Mouse (Mus musculus): ENCODE data around the gene Ip6k3. TPM values are rescaled to one million over a fixed set of nuclear protein-coding genes. Genes with fewer than 3 reads are reported as not detected.
A peak's percentile ranks its signal among the peaks of the same experiment; 100 is the strongest.

Gene Ip6k3
- under 1 TPM; 0.15 to 0.20 TPM for total RNA-seq (2021)
- long read RNA-seq, experiment 1 = 0 reads
- long read RNA-seq, experiment 2 = 0 reads

GRCm38 (mm10) chr17:27167545-27167944 is at the start of gene Ip6k3:
Gene Ip6k3, minus strand, starts transcription at chr17:27167795.
- TF ChIP-seq CTCF (conservative IDR thresholded peaks at IDR 0.05) = no peak
- Histone ChIP-seq H3K4me3 (no peak within 1 kb of the TSS), H3K27ac (no peak within 1 kb of the TSS)
- DNase-seq (ENCODE audit: low spot score in 2 of 2) = no peak

GRCm38 (mm10) chr17:27212768-27213525 is 45.4 kb upstream of the Ip6k3 start:
- DNase-seq (ENCODE audit: low spot score in 2 of 2) = peak in 1 of 2 experiments; percentile 60
- Histone ChIP-seq H3K4me3 (no peak overlapping the region), H3K27ac (no peak overlapping the region)
- TF ChIP-seq CTCF (conservative IDR thresholded peaks at IDR 0.05) = peak; percentile 77

GRCm38 (mm10) chr17:27212006-27212405 is 44.4 kb upstream of the Ip6k3 start:
- TF ChIP-seq CTCF (conservative IDR thresholded peaks at IDR 0.05) = no peak
- no peak for DNase-seq (ENCODE audit: low spot score in 2 of 2)
- Histone ChIP-seq H3K27ac (no peak overlapping the region), H3K4me3 (no peak overlapping the region)

DNA sequence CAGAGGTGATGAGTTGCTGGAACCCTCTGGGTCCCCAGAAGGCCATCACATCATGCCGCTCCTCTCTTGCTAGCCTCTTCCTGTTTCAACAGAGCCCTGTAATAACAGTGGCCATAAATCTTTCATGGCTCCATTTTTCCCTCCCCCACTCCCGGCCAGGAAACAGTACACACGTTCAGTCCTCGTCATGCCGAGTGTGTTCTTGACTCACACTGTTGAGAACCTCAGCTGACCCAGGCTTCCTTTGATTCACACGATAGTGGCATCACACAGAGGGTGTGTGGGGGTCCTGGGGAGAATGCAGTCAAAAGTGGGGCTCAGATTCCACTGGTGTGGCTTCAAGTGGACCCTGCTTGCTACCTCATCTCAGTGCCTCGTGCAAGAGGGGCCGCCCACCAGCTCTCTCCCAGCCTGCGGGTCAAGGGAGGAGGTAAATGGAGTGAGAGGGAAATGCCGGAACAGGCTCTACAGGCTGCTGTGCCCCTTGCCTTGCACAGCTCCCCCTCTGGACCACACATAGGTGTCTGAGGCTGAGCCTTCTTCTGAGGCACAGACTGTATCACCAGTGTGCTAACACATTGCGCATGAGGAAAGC is 39.6 kb upstream of the Ip6k3 start:
- Histone ChIP-seq H3K27ac (no peak overlapping the region), H3K4me3 (no peak overlapping the region)
- DNase-seq (ENCODE audit: low spot score in 2 of 2) = no peak
- no peak for TF ChIP-seq CTCF (conservative IDR thresholded peaks at IDR 0.05)

GRCm38 (mm10) chr17:27204075-27204909 is 36.7 kb upstream of the Ip6k3 start, which contains the start of gene Lemd2:
Gene Lemd2, minus strand, starts transcription at chr17:27204469.
- Histone ChIP-seq H3K27ac (peak within 1 kb of the TSS; percentile 91), H3K4me3 (peak within 1 kb of the TSS; percentile 82)
- DNase-seq (ENCODE audit: low spot score in 2 of 2) = peak; percentile 95 to 96
- 0 out of 2 replicates have a peak, but pooled peaks have one; percentile 17 for TF ChIP-seq CTCF (conservative IDR thresholded peaks at IDR 0.05)

DNA sequence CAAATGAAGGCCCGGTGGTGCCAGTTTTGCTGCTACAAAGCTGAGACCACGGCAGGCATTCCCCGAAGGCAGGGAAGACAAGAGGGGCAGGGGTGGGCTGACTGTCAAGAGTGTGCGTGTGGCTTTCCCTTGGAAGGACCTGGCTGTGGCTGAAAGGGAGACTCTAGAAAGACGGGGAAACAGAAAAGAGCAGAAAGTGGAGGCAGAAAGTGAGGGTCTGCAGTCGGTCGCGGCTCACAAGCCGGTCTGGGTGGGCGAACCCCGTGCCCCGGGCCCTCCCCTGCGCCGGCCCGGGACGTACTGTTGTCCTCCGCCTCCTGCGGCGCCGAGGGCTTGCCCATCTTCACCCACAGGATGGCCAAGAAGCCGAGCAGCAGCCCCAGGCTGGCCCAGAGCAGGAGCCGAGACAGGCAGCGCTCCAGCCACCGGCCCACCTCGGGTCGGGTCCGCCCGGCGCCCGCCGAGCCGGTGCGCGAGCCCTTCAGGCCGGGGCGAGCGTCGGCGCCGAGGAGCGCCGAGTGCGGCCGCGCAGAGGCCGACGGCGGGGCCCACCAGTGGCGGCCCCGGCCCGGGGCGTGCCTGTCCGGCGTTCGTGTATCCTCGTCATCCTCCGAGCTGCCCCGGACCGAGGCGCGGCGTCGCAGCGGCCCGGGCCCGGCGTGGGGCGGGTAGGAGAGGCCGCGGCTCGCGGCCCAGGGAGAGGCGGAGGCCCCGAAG is 35.9 kb upstream of the Ip6k3 start:
- H3K4me3 ChIP-seq = peak overlapping the region; percentile 82
- TF ChIP-seq CTCF (conservative IDR thresholded peaks at IDR 0.05) = no peak
- H3K27ac ChIP-seq = peak overlapping the region; percentile 91
- DNase-seq (ENCODE audit: low spot score in 2 of 2) = peak in 1 of 2 experiments; percentile 36

- Histone ChIP-seq H3K4me3 (peak overlapping the region; percentile 82), H3K27ac (peak overlapping the region; percentile 91)
- DNase-seq (ENCODE audit: low spot score in 2 of 2) = no peak
- TF ChIP-seq CTCF (conservative IDR thresholded peaks at IDR 0.05) = no peak
Measured at GRCm38 (mm10) chr17:27202919-27203357, 35.3 kb upstream of the Ip6k3 start.

DNA sequence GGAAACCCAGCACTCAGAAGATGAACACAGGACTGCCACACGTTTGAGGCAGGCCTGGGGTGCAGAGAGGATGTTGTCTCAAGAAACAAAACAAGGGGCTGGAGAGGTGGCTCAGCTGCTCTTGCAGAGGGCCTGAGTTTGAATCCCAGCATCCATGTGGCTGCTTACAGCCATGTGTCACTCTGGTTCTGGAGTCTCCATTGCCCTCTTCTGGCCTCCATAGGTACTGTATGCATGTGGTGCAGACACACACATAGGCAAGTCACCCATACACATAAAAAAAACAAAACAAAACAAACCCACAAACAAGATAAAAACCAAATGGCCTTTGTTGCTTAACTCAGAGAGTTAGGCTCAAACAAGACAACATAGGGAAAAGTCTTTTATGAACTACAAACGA is 34.4 kb upstream of the Ip6k3 start:
- H3K27ac ChIP-seq = no peak overlapping the region
- no peak for DNase-seq (ENCODE audit: low spot score in 2 of 2)
- no peak overlapping the region for H3K4me3 ChIP-seq
- peak; percentile 61 for TF ChIP-seq CTCF (conservative IDR thresholded peaks at IDR 0.05)

DNA sequence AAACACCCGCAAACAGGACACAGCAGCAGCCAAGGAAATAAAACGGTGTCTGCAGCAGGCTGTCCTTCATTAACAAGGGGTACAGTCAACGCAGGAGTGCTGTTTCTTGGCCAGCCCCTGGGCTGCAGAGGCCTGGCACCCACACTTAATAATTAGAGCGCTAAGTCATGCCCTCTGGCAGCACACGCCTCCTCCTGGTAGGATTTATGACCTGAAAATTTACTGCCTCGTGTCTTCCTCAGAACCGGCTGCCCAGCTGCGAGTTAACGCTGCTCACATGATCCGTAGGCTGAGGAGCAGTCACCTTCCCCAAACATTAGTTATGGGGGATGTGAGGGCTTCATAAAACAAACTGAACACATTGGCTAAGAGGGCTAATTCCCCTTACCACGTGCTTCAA is 33.2 kb upstream of the Ip6k3 start:
- peak; percentile 44 for TF ChIP-seq CTCF (conservative IDR thresholded peaks at IDR 0.05)

DNA sequence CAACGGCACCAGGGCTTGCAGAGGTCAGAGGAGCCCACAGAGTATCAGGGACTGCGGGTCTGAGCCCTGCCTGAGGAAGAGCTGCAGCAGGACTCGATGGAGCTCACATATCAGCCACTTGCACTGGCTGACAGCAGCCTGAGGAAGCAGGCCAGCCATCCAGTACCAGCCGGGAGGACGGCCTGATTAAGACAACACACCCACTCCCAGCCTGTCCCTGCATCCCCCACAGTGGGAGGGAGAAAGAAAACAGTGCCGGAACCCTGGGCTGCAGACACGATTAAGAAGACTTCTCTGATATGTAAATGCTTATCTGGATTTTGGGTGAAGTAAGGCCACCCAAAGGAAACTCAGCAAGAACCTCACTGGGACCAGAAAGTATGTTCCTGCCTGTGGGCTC is 32.3 kb upstream of the Ip6k3 start:
- H3K27ac ChIP-seq = peak overlapping the region; percentile 48; the same call in 1 of the 2 replicates
- no peak overlapping the region; the same call in 1 of the 2 replicates for H3K4me3 ChIP-seq
- peak; percentile 61 to 65 for DNase-seq (ENCODE audit: low spot score in 2 of 2)
- TF ChIP-seq CTCF (conservative IDR thresholded peaks at IDR 0.05) = no peak

More for the DNA sequence above, 33.2 kb upstream of the Ip6k3 start:
- DNase-seq (ENCODE audit: low spot score in 2 of 2) = no peak
- Histone ChIP-seq H3K27ac (peak overlapping the region; percentile 48), H3K4me3 (no peak overlapping the region)

DNA sequence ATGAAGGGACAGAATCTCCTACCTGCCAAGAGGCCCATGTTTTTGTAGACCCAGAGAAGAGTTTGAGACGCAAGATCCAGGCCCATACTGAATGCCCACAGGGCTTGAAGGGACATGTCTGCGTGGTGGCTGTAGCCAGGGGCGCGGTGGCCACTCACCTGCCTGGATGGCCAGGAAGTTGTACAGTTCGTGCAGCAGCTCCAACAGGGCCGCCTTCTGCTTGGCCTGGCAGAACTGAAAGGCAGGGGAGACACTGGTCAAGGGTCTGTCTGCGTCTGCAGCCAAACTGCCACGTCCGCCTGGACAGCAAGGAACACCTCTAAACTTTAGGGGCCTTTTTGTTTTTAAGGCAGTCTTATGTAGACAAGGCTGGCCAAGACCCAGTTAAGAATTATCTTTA is 31.6 kb upstream of the Ip6k3 start:
- TF ChIP-seq CTCF (conservative IDR thresholded peaks at IDR 0.05) = no peak
- no peak overlapping the region for H3K4me3 ChIP-seq
- no peak overlapping the region for H3K27ac ChIP-seq
- DNase-seq (ENCODE audit: low spot score in 2 of 2) = no peak

GRCm38 (mm10) chr17:27196206-27196605 is 28.6 kb upstream of the Ip6k3 start:
- no peak overlapping the region for H3K27ac ChIP-seq
- DNase-seq (ENCODE audit: low spot score in 2 of 2) = no peak
- no peak for TF ChIP-seq CTCF (conservative IDR thresholded peaks at IDR 0.05)
- no peak overlapping the region for H3K4me3 ChIP-seq

Measured in layer of hippocampus, adult 2 months (tissue).